Comparison of ENCODE assay signal across 7 mouse cellular contexts in the genomic region with DNA sequence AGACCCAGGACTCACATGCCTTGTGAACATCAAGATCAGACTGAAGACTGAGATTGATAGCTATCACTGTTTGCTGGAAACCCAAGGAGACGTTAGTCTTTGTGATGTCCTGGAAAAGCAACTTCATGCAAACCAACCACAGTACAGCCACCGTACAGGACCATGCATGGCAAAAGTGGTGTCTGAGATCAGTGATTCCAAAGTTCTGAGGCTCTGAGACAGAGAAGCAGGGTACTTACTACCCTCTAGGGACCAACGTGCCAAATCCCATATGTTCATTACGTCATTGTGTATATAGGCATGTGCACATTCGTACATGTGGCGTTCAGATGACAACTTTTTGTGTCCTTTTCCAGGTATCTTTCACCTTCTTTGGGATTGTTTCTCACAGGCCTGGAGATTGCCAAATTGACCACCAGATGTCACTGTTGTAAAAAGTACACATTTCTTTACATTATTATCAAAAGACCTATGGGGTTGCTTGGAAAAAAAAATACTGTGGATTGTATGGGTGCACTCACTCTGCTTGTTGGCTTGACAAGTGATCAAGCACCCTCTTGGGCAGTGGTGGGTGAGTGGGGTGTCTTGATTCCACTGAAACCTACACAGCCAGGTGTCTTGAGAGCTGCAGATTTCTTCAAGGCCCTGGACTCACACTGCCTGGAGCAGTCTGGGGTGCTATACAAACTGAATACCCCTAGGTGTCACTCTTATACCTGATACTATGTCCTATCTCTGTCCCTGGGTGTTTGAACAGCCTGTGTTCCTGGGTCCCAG. TPM values are rescaled to one million over a fixed set of nuclear protein-coding genes. Genes with fewer than 3 reads are reported as not detected.
DNase-seq lines count a peak whose midpoint lies in the region; ATAC-seq and TF ChIP-seq lines count a peak whose summit lies in the region.

No protein-coding gene starts in this region.

- no peaks in the 10 kb centered on the region for H3K27me3 ChIP-seq in lung, embryonic 15.5 days
- no peaks in the 10 kb centered on the region for H3K27me3 ChIP-seq in embryonic facial prominence, embryonic 14.5 days (replicated peaks; ENCODE audit: control insufficient read depth, insufficient read depth, low read length)
- H3K27me3 ChIP-seq in kidney, adult 2 months (replicated peaks; ENCODE audit: control insufficient read depth, insufficient read depth, low read length): no peaks in the 10 kb centered on the region
- H3K27me3 ChIP-seq in midbrain, embryonic 16.5 days (ENCODE audit: control insufficient read depth, insufficient read depth, low read depth, low read length): no peaks in the 10 kb centered on the region

- no peaks in the 10 kb centered on the region for H3K36me3 ChIP-seq in lung, embryonic 15.5 days
- H3K36me3 ChIP-seq in embryonic facial prominence, embryonic 14.5 days (ENCODE audit: control insufficient read depth, insufficient read depth, low read length): no peaks in the 10 kb centered on the region
- no peaks in the 10 kb centered on the region for H3K36me3 ChIP-seq in kidney, adult 2 months (ENCODE audit: control insufficient read depth, insufficient read depth, low read length)
- no peaks in the 10 kb centered on the region for H3K36me3 ChIP-seq in midbrain, embryonic 16.5 days (ENCODE audit: control insufficient read depth, insufficient read depth, low read length)

- no peaks in the 10 kb centered on the region for H3K4me1 ChIP-seq in lung, embryonic 15.5 days
- H3K4me1 ChIP-seq in embryonic facial prominence, embryonic 14.5 days (ENCODE audit: control insufficient read depth, insufficient read depth, low read length): no peaks in the 10 kb centered on the region
- H3K4me1 ChIP-seq in kidney, adult 2 months (ENCODE audit: control insufficient read depth, insufficient read depth, low read length): no peaks in the 10 kb centered on the region
- no peaks in the 10 kb centered on the region for H3K4me1 ChIP-seq in midbrain, embryonic 16.5 days (ENCODE audit: control insufficient read depth, insufficient read depth, low read length)

- no peak for DNase-seq in lung, postnatal 4 days
- DNase-seq in ZHBTc4 (ENCODE audit: low read depth, low spot score): peak; percentile 83
- peak; percentile 16 for DNase-seq in embryonic facial prominence, embryonic 14.5 days (ENCODE audit: low spot score)
- DNase-seq in kidney, adult 2 months: peak; percentile 41
- no peak for DNase-seq in ovary, postnatal 14 days (ENCODE audit: low spot score)

- TF ChIP-seq POLR2A in kidney, adult 2 months (IDR thresholded peaks at IDR 0.05; ENCODE audit: low read depth, low read length): no peak

- H3K9ac ChIP-seq in lung, embryonic 15.5 days: no peak overlapping the region
- H3K9ac ChIP-seq in embryonic facial prominence, embryonic 14.5 days (ENCODE audit: low read depth, low read length): no peak overlapping the region
- H3K9ac ChIP-seq in midbrain, embryonic 16.5 days (ENCODE audit: low read depth, low read length): no peak overlapping the region

- TF ChIP-seq CTCF in kidney, adult 2 months (conservative IDR thresholded peaks at IDR 0.05; ENCODE audit: insufficient read depth, insufficient read length, low read depth, low read length): peak; percentile 27

- no peaks in the 10 kb centered on the region for H3K9me3 ChIP-seq in lung, embryonic 15.5 days
- H3K9me3 ChIP-seq in embryonic facial prominence, embryonic 14.5 days (ENCODE audit: control insufficient read depth, low read length): no peaks in the 10 kb centered on the region
- H3K9me3 ChIP-seq in midbrain, embryonic 16.5 days (replicated peaks; ENCODE audit: control insufficient read depth, low read length, poor library complexity, severe bottlenecking): no peaks in the 10 kb centered on the region

- H3K27ac ChIP-seq in lung, embryonic 15.5 days: no peak overlapping the region
- no peak overlapping the region for H3K27ac ChIP-seq in embryonic facial prominence, embryonic 14.5 days (replicated peaks; ENCODE audit: low read depth, low read length)
- no peak overlapping the region for H3K27ac ChIP-seq in kidney, adult 2 months (ENCODE audit: insufficient read depth, low read depth, low read length)
- no peak overlapping the region for H3K27ac ChIP-seq in midbrain, embryonic 16.5 days (ENCODE audit: low read length)

- 55% methylated on average over 6 of the region's 6 CpGs for WGBS in lung, embryonic 15.5 days
- WGBS in embryonic facial prominence, embryonic 14.5 days: 58% methylated on average over 6 of the region's 6 CpGs
- WGBS in kidney, adult 2 months: 56% methylated on average over 6 of the region's 6 CpGs
- WGBS in midbrain, embryonic 16.5 days: 57% methylated on average over 6 of the region's 6 CpGs

- H3K4me2 ChIP-seq in lung, embryonic 15.5 days: no peak overlapping the region
- H3K4me2 ChIP-seq in embryonic facial prominence, embryonic 14.5 days (ENCODE audit: low read depth, low read length): no peak overlapping the region
- H3K4me2 ChIP-seq in midbrain, embryonic 16.5 days (ENCODE audit: low read length): no peak overlapping the region

- peak; percentile 55 for ATAC-seq in lung, embryonic 15.5 days (ENCODE audit: borderline replicate concordance, extremely low read depth, low FRiP score, low TSS enrichment)
- peak; percentile 85 for ATAC-seq in embryonic facial prominence, embryonic 14.5 days (ENCODE audit: low read depth)
- peak; percentile 94 for ATAC-seq in midbrain, embryonic 16.5 days

- no peak overlapping the region for H3K4me3 ChIP-seq in lung, embryonic 15.5 days
- H3K4me3 ChIP-seq in embryonic facial prominence, embryonic 14.5 days (ENCODE audit: low read depth, low read length): no peak overlapping the region
- H3K4me3 ChIP-seq in kidney, adult 2 months (ENCODE audit: insufficient read depth, low read depth, low read length): no peak overlapping the region
- H3K4me3 ChIP-seq in midbrain, embryonic 16.5 days (ENCODE audit: low read depth, low read length): no peak overlapping the region

RNA-seq across cellular contexts. Expression of a gene that starts 17.8 kb away (rescaled TPM):
- 0.70 and 3.4 TPM in 2 replicates for polyA plus RNA-seq in lung, embryonic 15.5 days (2015; fragmentation: Nextera tagmentation; extraction: Ambion mirVana)
- polyA plus RNA-seq in embryonic facial prominence, embryonic 14.5 days (2014; fragmentation: Nextera tagmentation; extraction: Ambion mirVana): 0.41 and 0.84 TPM in 2 replicates
- polyA plus RNA-seq in kidney, adult 2 months (2012; rRNA removed): 0.10 and 0.11 TPM in 2 replicates
- polyA plus RNA-seq in midbrain, embryonic 16.5 days (2015; fragmentation: Nextera tagmentation; extraction: Ambion mirVana): 0.08 TPM in 1 of 2 replicates, not detected in the other

RNA-seq across cellular contexts. Expression of a gene that starts 27.8 kb away (rescaled TPM):
- polyA plus RNA-seq in lung, embryonic 15.5 days (2015; fragmentation: Nextera tagmentation; extraction: Ambion mirVana): not detected in 2 replicates
- polyA plus RNA-seq in embryonic facial prominence, embryonic 14.5 days (2014; fragmentation: Nextera tagmentation; extraction: Ambion mirVana): not detected in 2 replicates
- not detected in 2 replicates for polyA plus RNA-seq in kidney, adult 2 months (2012; rRNA removed)
- not detected in 2 replicates for polyA plus RNA-seq in midbrain, embryonic 16.5 days (2015; fragmentation: Nextera tagmentation; extraction: Ambion mirVana)

RNA-seq across cellular contexts. Expression of a gene that starts 31.4 kb away (rescaled TPM):
- not detected in 2 replicates for polyA plus RNA-seq in lung, embryonic 15.5 days (2015; fragmentation: Nextera tagmentation; extraction: Ambion mirVana)
- polyA plus RNA-seq in embryonic facial prominence, embryonic 14.5 days (2014; fragmentation: Nextera tagmentation; extraction: Ambion mirVana): not detected in 2 replicates
- not detected in 2 replicates for polyA plus RNA-seq in kidney, adult 2 months (2012; rRNA removed)
- polyA plus RNA-seq in midbrain, embryonic 16.5 days (2015; fragmentation: Nextera tagmentation; extraction: Ambion mirVana): not detected in 2 replicates

Comparison
In these comparisons a context has a peak if more than half of its experiments do, and no peak if none do; other contexts are left out.
1. DNase-seq: peak in ZHBTc4 (single experiment), embryonic facial prominence, embryonic 14.5 days (single experiment) and kidney, adult 2 months (single experiment); none in lung, postnatal 4 days (0 of 2) and ovary, postnatal 14 days (single experiment).
2. Peak in every context shown above with its lines, with median percentiles within 50 percentile points of each other: ATAC-seq.